Mouse (Mus musculus): Measurements from ENCODE around the gene Tmem43. TPM values are rescaled to one million over a fixed set of nuclear protein-coding genes. Genes with fewer than 3 reads are reported as not detected.

Tmem43 gene
- total and polyA plus RNA-seq, 3 experiments, result 22.3 to 23.7 TPM; not detected in 1

Other genes with a start within 250 kb of the Tmem43 start
- gene Wnt7a, start 62.3 kb upstream of the Tmem43 start, total RNA-seq (2012; rRNA removed), result not detected in 2 replicates
- gene Wnt7a, start 62.3 kb upstream of the Tmem43 start, polyA plus RNA-seq (2012; ENCODE audit: insufficient read depth in 1 of 2, insufficient read length in 2 of 2, low read depth in 1 of 2, low replicate concordance in 2 of 2, missing spikeins in 1 of 2), result not detected
- gene Chchd4, start 157 bp upstream of the Tmem43 start, total RNA-seq (2012; rRNA removed), result 43.5 and 54.8 TPM in 2 replicates
- gene Chchd4, start 157 bp upstream of the Tmem43 start, polyA plus RNA-seq (2012; ENCODE audit: insufficient read depth in 1 of 2, insufficient read length in 2 of 2, low read depth in 1 of 2, low replicate concordance in 2 of 2, missing spikeins in 1 of 2), result 10 to 100 TPM in 1 of 2 experiments, not detected in 1; 38.5 TPM
- 12.6 and 15.3 TPM in 2 replicates for gene Xpc, start 42.2 kb downstream of the Tmem43 start, total RNA-seq (2012; rRNA removed)
- 10 to 100 TPM in 1 of 2 experiments, not detected in 1; 15.5 TPM for gene Xpc, start 42.2 kb downstream of the Tmem43 start, polyA plus RNA-seq (2012; ENCODE audit: insufficient read depth in 1 of 2, insufficient read length in 2 of 2, low read depth in 1 of 2, low replicate concordance in 2 of 2, missing spikeins in 1 of 2)
- gene Lsm3, start 42.2 kb downstream of the Tmem43 start, total RNA-seq (2012; rRNA removed), result 235 and 259 TPM in 2 replicates
- gene Lsm3, start 42.2 kb downstream of the Tmem43 start, polyA plus RNA-seq (2012; ENCODE audit: insufficient read depth in 1 of 2, insufficient read length in 2 of 2, low read depth in 1 of 2, low replicate concordance in 2 of 2, missing spikeins in 1 of 2), result 100 to 1,000 TPM in 1 of 2 experiments, not detected in 1; 238 TPM
- 54.6 and 57.2 TPM in 2 replicates for gene Slc6a6, start 210.3 kb downstream of the Tmem43 start, total RNA-seq (2012; rRNA removed)
- 10 to 100 TPM in 1 of 2 experiments, not detected in 1; 90.0 TPM for gene Slc6a6, start 210.3 kb downstream of the Tmem43 start, polyA plus RNA-seq (2012; ENCODE audit: insufficient read depth in 1 of 2, insufficient read length in 2 of 2, low read depth in 1 of 2, low replicate concordance in 2 of 2, missing spikeins in 1 of 2)